Mouse (Mus musculus) thymus, postnatal 4 days (tissue): Measurements from ENCODE around the gene Lonrf3.

ENCODE experiments used
- DNase-seq: peaks from one replicate; pipeline ENCODE4 v3.0.0; 2021

The Lonrf3 gene

GRCm38 (mm10) chrX:36328271-36329039, at the start of gene Lonrf3:
Gene Lonrf3 (plus strand): TSS chrX:36328353.
- DNase-seq, result peak; percentile 34

GRCm38 (mm10) chrX:36278750-36279149, 49.4 kb upstream of the Lonrf3 start:
- no peak for DNase-seq

DNA sequence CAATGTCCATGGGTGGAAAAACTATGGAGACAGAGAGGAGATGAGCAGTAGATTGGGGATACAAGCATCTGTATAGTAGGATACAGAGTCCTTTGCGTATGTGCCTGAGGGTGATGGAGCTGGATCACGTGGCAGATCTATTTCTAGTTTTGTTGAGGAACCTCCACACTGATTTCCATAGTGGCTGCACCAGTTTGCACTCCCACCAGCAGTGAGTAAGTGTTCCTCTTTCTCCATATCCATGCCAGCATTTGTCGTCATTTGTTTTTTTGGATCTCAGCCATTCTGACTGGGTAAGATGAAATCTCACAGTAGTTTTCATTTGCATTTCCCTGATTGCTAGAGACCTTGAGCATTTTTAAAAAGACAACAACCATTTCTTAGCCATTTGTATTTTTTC, 16.7 kb upstream of the Lonrf3 start:
- no peak for DNase-seq

DNA sequence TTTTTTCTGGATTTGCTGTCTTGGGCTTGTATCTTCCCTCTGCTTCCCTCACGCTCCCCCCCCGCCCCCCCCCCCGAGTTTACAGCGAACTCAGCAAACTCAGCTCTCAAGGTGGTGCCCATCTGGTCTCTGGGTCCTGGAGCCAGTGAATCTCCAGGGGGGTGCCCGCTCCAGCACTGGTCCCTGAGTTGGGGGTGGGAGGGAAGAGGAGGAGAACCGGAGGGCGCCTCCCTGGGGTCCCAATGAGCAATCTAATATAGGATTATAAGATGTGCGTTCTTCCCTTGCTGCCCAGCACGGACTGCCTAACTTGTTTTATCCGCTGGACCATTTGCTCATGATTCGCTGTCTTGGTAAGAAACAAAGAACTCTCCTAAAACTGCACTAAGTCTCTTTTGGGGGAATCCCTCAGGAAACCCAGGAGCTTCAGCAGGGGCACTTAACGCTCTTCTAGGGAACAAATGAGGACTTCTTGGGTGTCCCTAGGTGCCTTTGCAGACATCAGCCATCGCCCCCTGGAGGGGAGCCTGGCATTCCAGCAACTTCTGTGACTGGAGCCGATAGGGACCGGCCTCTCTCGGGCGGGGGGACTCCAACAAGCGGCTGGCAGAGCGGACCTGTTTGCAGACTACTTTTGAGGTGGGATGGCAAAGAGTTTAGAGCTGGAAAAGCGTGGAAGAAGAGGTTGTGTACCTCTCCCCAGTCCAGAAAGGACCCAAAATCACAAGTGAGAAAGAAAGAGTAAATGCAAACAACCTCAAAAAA, 480 bp upstream of the Lonrf3 start:
- peak; percentile 23 for DNase-seq

GRCm38 (mm10) chrX:36329040-36329649, 992 bp downstream of the Lonrf3 start:
- DNase-seq, result peak; percentile 34

GRCm38 (mm10) chrX:36329849-36330411, 1.8 kb downstream of the Lonrf3 start:
- DNase-seq, result peak; percentile 11

DNA sequence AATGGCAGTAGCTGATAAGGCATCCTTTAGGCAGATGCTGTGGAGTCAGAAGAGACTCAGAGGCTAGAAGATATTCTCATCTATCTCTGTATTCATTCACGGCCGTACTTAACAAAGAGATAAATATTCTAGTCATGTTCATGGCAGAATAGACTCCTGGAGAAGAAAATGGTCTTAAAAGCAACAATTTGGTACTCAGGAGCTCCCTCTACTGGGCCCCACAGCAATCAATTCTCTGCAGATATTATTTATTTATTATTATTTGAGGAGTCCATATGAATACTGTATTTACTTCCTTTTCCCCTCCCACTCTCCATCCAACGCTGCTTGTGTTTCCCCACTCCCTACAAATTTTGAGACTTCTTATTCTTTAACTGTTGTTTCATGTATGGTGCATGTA, 24.3 kb downstream of the Lonrf3 start:
- peak; percentile 12 for DNase-seq

DNA sequence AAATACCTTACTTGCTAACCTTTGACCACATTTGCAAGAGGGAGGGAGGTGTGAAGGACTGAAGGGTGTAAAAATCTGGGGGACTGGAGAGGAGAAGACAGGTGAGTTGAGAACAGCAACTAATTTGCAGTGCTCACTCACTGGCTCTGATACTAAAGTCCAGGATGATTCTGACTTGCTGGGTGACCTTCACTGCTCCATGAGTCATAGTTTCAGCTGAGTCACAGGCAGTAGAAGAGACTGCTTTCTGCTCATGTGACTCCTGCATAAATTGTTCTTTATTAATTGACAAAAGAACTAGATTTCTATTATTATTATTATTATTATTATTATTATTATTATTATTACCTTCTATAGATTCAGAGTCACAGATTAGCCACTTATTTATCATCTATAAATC, 57.2 kb downstream of the Lonrf3 start:
- no peak for DNase-seq

- DNase-seq, result no peak
Measured at GRCm38 (mm10) chrX:36389971-36390370, 61.8 kb downstream of the Lonrf3 start.

- no peak for DNase-seq
Measured at GRCm38 (mm10) chrX:36390503-36390902, 62.4 kb downstream of the Lonrf3 start.

GRCm38 (mm10) chrX:36392672-36393071, 64.5 kb downstream of the Lonrf3 start:
- no peak for DNase-seq

DNA sequence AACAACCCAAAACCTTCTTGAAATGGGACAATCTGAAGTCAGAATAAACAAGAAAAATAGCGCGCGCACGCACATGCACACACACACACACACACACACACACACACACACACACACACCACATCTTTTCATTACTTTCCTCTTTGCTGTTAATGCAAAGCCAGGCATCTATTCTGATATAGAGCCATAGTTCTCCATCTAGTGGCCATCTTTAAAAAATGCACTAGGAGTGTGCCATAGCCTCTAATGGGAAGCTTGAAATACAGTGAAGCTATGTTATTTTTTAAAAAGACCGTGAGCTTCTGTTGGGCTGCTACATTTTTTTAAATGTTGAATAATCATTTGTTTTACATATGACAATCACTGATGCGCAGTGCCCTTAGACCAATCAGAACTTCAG, 65.1 kb downstream of the Lonrf3 start:
- no peak for DNase-seq

- no peak for DNase-seq
Measured at GRCm38 (mm10) chrX:36400980-36401379, 72.8 kb downstream of the Lonrf3 start, which contains the start of gene Gm6268. Gene Gm6268 (plus strand): TSS chrX:36401280.

GRCm38 (mm10) chrX:36402316-36402715, 74.2 kb downstream of the Lonrf3 start:
- DNase-seq, result peak; percentile 70
